Mouse (Mus musculus): Measurements from ENCODE around the gene Bag2. TPM values are rescaled to one million over a fixed set of nuclear protein-coding genes. Genes with fewer than 3 reads are reported as not detected.

Gene Bag2
- 20.6 and 21.7 TPM in 2 replicates for polyA plus RNA-seq (2016; fragmentation: Nextera tagmentation; extraction: Ambion mirVana)

DNA sequence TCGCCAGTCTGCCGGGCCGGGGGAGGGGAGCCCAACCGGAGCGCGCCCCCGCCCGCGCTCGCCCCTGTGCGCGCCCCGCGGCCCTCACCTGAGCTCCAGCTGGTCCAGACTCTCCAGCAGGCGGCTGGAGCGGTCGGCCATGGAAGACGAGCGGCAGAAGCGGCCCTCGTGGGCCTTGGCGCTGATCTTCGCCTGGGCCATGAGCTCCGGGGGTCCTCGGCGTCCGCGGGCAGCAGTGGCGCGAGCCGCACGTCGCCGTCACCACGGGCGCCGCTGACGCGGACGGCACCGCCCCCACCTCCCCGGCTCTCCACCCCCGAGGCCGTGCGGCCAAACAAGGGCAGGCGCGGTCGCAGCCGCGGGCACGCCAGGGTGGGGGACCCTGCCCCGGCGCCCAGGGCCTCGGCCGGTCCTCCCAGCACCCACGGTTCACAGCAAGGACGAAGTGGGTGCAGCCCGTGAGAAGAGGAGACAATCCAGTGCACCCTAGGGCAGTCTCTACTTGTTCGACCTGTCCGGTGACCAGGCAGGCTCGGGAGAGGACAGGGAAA is at the start of gene Bag2:
Gene Bag2, minus strand, starts transcription at position 305 of the 551 bp plus-strand sequence.
- Histone ChIP-seq H3K36me3 (peaks cover 11% of the 10 kb centered on the region), H3K4me3 (peak within 1 kb of the TSS; percentile 66), H3K4me1 (peaks cover 16% of the 10 kb centered on the region), H3K9me3 (no peaks in the 10 kb centered on the region), H3K9ac (replicated peaks) (peak within 1 kb of the TSS; percentile 67), H3K4me2 (replicated peaks) (peak within 1 kb of the TSS; percentile 95), H3K27me3 (0 out of 2 replicates have a peak, but pooled peaks cover 9% of the 10 kb centered on the region), H3K27ac (replicated peaks) (no peak within 1 kb of the TSS)
- WGBS = under 1% methylated on average over 60 of the region's 61 CpGs
- ATAC-seq (ENCODE audit: low FRiP score, low read depth) = peak; percentile 88

DNA sequence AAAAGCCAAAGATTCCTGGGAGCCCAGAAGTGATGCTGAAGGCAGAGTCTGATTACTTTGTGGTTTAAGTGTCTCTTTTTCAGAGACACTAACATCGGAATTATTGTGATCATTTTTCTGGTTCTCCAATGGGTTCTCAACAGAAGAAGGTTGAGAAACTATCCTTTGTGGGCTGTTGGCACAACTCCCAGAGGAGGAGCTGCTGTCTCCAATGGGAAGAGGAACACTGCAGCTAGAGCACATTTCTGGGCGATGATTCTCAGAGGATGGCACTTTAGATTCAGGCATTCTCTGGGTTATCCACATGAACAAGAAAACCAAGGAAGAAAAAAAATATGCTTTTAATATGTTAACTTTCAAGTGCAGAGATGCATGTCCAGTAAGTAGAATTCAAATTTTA is 45.7 kb upstream of the Bag2 start:
- peaks cover 66% of the 10 kb centered on the region for H3K36me3 ChIP-seq
- no peaks in the 10 kb centered on the region for H3K27me3 ChIP-seq
- 98% methylated on average over 2 of the region's 2 CpGs for WGBS
- no peak overlapping the region for H3K4me3 ChIP-seq
- ATAC-seq (ENCODE audit: low FRiP score, low read depth) = no peak
- H3K27ac ChIP-seq (replicated peaks) = no peak overlapping the region
- H3K9me3 ChIP-seq = no peaks in the 10 kb centered on the region
- H3K4me2 ChIP-seq (replicated peaks) = no peak overlapping the region
- no peaks in the 10 kb centered on the region for H3K4me1 ChIP-seq
- H3K9ac ChIP-seq (replicated peaks) = no peak overlapping the region

DNA sequence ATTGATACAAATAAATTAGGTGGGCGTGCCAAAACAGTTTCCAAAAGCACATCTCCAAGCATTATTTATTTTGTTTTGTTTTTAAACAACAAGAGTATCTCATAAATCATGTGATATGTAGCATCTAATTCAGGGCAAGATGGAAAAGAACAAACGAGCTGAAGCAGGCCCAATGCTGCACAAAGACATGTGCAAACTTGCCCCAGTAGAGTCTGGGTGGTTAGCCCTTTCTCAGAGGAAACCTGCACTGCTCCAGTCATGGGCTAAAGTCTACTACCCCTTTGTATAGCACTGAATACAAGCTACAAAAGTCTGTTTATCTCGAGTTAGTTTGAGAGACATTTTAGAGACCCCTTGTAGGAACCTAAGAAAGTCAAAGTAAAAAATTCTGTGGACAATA is 42.0 kb upstream of the Bag2 start:
- Histone ChIP-seq H3K36me3 (peaks cover 53% of the 10 kb centered on the region), H3K4me2 (replicated peaks) (no peak overlapping the region), H3K4me1 (no peaks in the 10 kb centered on the region), H3K27ac (replicated peaks) (no peak overlapping the region), H3K4me3 (no peak overlapping the region), H3K9ac (replicated peaks) (no peak overlapping the region), H3K27me3 (no peaks in the 10 kb centered on the region), H3K9me3 (no peaks in the 10 kb centered on the region)
- WGBS = 88% methylated on average over 3 of the region's 3 CpGs
- no peak for ATAC-seq (ENCODE audit: low FRiP score, low read depth)

DNA sequence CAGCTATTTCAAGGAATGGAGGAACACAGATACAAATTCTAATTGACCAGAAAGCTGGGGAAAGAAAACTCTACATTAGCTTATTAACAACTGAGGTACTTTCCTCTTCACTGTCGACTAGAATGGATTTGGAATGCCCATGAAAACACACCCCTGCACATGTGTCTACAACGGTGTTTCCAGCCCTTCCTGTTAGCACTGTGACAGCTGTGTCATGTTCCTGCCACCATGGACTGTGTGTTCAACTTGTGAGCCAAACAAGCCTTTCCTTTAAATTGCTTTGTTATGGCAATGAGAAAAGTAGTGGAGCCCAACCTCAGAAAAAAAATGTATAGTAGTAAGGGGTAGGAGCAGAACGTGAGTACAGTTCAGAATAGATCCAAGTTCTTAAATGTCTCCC is 30.9 kb upstream of the Bag2 start:
- 78% methylated on average over 3 of the region's 3 CpGs for WGBS
- no peak overlapping the region for H3K27ac ChIP-seq (replicated peaks)
- peaks cover 9% of the 10 kb centered on the region; the same call in 1 of the 2 replicates for H3K36me3 ChIP-seq
- H3K9ac ChIP-seq (replicated peaks) = no peak overlapping the region
- H3K4me1 ChIP-seq = no peaks in the 10 kb centered on the region
- ATAC-seq (ENCODE audit: low FRiP score, low read depth) = no peak
- no peaks in the 10 kb centered on the region for H3K27me3 ChIP-seq
- H3K4me2 ChIP-seq (replicated peaks) = no peak overlapping the region
- no peaks in the 10 kb centered on the region for H3K9me3 ChIP-seq
- no peak overlapping the region for H3K4me3 ChIP-seq

DNA sequence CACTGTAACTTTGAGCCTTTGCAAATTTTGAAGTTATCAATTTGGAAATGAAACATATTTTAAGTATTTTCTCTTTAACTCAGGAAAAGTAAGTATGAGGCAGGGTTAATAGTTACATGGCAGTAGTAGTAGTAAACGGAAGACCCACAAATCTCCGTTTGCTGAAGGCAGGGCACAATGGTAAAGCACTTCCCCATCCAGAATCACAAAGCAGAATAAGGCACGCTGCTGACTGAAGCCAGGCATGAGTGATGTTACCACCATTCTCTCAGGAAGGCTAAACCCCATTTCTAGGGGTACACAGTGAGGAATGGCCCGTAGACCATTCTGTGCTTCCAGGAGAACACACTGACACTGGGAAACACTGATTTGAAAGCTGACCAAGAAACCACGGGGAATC is 30.5 kb upstream of the Bag2 start:
- Histone ChIP-seq H3K27ac (replicated peaks) (no peak overlapping the region), H3K9ac (replicated peaks) (no peak overlapping the region), H3K4me2 (replicated peaks) (no peak overlapping the region), H3K4me3 (no peak overlapping the region), H3K27me3 (no peaks in the 10 kb centered on the region), H3K9me3 (no peaks in the 10 kb centered on the region), H3K36me3 (peaks cover 13% of the 10 kb centered on the region), H3K4me1 (no peaks in the 10 kb centered on the region)
- no peak for ATAC-seq (ENCODE audit: low FRiP score, low read depth)
- WGBS = 80% methylated on average over 5 of the region's 5 CpGs

DNA sequence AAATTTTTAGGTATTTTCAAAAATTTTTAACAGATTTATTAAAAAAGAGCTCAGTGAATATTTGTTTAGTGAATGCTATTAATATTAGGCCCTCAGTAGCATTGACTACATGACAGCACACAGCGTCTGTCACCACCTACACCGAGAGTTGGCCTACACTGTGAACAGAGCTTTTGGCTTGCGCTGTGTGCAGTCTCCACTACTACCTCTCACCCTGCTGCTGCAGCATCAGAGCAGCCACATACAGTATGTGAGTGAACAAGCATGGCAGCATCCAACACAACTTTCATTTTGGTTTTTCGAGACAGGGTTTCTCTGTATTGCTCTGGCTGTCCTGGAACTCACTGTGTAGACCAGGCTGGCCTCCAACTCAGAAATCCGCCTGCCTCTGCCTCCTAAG is 27.0 kb upstream of the Bag2 start:
- peaks cover 23% of the 10 kb centered on the region for H3K36me3 ChIP-seq
- H3K27me3 ChIP-seq = no peaks in the 10 kb centered on the region
- no peak overlapping the region for H3K4me3 ChIP-seq
- no peak overlapping the region for H3K9ac ChIP-seq (replicated peaks)
- no peak overlapping the region for H3K27ac ChIP-seq (replicated peaks)
- no peaks in the 10 kb centered on the region for H3K9me3 ChIP-seq
- no peak overlapping the region for H3K4me2 ChIP-seq (replicated peaks)
- ATAC-seq (ENCODE audit: low FRiP score, low read depth) = no peak
- 92% methylated on average over 5 of the region's 5 CpGs for WGBS
- no peaks in the 10 kb centered on the region for H3K4me1 ChIP-seq

DNA sequence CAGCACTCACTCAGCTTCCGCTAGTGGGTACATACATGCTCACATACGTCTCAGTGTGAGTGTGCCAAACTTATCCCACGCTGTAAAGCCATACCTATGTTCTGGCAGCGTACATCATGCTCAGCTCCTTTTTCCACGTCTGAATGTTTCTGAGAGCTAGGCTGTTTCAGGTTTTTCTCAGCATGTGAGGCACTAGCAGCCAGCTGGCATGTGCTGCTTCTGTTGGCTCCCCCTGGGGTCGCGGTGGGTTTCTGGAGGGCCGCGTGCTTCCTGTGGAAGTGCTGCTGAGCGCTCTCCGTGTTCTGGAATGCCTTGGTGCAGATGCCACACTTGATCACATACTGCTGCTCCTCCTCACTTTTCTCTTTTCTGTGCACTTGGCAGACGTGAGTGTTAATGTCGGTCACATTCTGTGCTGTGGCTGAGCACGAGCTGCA is 18.6 kb upstream of the Bag2 start:
- peaks cover 56% of the 10 kb centered on the region for H3K36me3 ChIP-seq

DNA sequence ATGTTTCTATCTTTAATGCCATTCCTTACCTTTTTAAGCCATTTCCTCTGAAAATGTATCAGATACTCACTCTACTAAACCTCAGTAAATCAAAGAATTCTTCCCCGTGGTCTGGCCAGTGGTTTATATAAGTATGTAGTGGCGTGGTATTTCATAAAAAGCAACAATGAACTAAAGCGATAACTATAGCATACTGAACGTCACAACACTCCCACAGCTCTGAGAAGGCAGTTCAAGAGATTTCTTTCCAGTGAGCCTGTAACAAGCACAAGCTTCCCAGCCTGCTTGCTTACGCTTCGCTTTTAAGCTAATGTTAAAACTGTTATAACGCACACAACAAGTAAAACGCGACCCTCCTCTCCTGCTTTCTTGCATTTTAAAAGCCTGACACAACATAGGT is 14.5 kb upstream of the Bag2 start:
- Histone ChIP-seq H3K4me2 (replicated peaks) (no peak overlapping the region), H3K9me3 (no peaks in the 10 kb centered on the region), H3K4me1 (no peaks in the 10 kb centered on the region; the same call in 1 of the 2 replicates), H3K27ac (replicated peaks) (no peak overlapping the region), H3K4me3 (no peak overlapping the region), H3K27me3 (no peaks in the 10 kb centered on the region), H3K36me3 (peaks cover 64% of the 10 kb centered on the region), H3K9ac (replicated peaks) (no peak overlapping the region)
- no peak for ATAC-seq (ENCODE audit: low FRiP score, low read depth)
- WGBS = 96% methylated on average over 9 of the region's 9 CpGs

More for the DNA sequence above, 18.6 kb upstream of the Bag2 start:
- WGBS = 90% methylated on average over 14 of the region's 14 CpGs
- no peaks in the 10 kb centered on the region for H3K27me3 ChIP-seq
- H3K9ac ChIP-seq (replicated peaks) = no peak overlapping the region
- H3K27ac ChIP-seq (replicated peaks) = no peak overlapping the region
- H3K9me3 ChIP-seq = no peaks in the 10 kb centered on the region
- no peak overlapping the region for H3K4me2 ChIP-seq (replicated peaks)
- H3K4me3 ChIP-seq = no peak overlapping the region
- no peaks in the 10 kb centered on the region; the same call in 1 of the 2 replicates for H3K4me1 ChIP-seq
- ATAC-seq (ENCODE audit: low FRiP score, low read depth) = no peak

DNA sequence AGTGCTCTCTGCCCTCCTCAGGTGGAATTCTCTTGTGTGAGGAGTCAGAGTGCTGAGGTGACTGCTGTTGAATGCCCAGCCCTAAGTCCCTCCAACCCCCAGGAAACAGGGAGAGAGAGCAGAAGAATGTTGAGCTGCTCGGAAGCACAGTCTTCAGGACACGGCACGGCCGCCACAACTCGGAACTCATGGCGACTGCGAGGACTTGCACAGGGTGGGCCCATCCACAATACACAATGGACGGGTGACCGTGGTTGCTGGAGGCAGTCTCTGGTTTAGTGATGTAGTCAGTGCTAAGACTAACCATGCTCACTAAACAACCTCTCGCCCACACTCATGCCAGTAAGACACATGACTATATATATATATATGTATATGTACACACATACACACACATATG is 14.0 kb upstream of the Bag2 start:
- 92% methylated on average over 10 of the region's 10 CpGs for WGBS
- Histone ChIP-seq H3K4me1 (no peaks in the 10 kb centered on the region; the same call in 1 of the 2 replicates), H3K27me3 (no peaks in the 10 kb centered on the region), H3K9me3 (no peaks in the 10 kb centered on the region), H3K36me3 (peaks cover 60% of the 10 kb centered on the region), H3K4me3 (no peak overlapping the region), H3K4me2 (replicated peaks) (no peak overlapping the region), H3K9ac (replicated peaks) (no peak overlapping the region), H3K27ac (replicated peaks) (no peak overlapping the region)
- ATAC-seq (ENCODE audit: low FRiP score, low read depth) = no peak

DNA sequence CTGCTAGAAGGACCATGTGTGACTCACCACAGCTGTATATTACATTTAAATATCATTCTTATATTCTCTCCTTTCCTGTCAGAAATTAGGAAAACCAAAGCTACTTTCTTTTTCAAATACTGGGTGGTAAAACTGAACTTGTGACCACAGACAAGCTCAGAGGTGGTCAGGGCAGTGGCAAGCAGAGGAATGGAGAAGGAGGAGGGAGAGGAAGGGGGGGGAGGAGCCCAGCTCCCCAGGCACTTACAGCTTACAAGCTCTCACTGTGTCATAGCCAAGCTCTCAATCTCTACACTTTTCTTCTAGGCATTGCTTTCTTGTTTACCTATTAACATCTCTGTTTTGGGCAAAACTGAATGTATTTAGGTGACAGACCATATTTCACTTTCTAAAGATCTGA is 11.2 kb upstream of the Bag2 start:
- Histone ChIP-seq H3K9ac (replicated peaks) (no peak overlapping the region), H3K4me3 (no peak overlapping the region), H3K36me3 (peaks cover 44% of the 10 kb centered on the region), H3K27me3 (no peaks in the 10 kb centered on the region), H3K9me3 (no peaks in the 10 kb centered on the region), H3K27ac (replicated peaks) (no peak overlapping the region), H3K4me2 (replicated peaks) (no peak overlapping the region), H3K4me1 (no peaks in the 10 kb centered on the region)
- no peak for ATAC-seq (ENCODE audit: low FRiP score, low read depth)

DNA sequence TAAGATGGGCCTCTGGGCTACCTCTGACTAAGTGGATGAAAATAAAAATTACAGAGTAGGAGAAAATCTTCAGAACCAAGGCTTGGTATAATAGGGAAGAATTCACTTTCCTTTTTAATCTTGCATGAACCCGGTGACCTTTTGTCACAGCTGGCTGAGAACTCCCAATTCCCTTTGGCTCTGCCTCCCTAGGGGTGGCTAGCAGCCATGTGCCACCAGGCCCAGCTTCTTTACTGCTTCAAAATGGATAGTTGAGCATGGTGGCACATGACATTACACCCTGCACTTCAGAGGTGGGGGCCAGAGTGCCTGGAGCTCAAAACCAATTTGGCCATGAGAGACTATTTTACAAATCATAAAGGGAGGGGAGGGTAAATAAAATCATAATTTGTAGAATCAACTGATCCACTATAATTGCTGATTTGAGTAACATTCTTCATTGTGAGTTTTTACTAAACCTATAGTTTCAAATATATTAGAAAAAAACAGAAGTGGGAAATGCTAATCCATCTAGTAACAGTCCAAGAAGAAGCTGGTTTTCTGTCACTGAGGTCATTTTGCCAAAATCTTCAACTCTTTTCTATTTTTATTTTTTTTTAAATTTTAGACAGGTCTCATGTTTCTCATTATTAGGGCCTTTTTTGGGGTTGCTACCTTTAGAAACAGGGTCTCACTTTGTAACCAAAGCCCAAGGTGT is 10.6 kb upstream of the Bag2 start:
- 72% methylated on average over 1 of the region's 1 CpGs for WGBS
- no peak overlapping the region for H3K4me2 ChIP-seq (replicated peaks)
- H3K27me3 ChIP-seq = no peaks in the 10 kb centered on the region
- H3K9me3 ChIP-seq = no peaks in the 10 kb centered on the region
- H3K36me3 ChIP-seq = peaks cover 44% of the 10 kb centered on the region
- no peak overlapping the region for H3K9ac ChIP-seq (replicated peaks)
- ATAC-seq (ENCODE audit: low FRiP score, low read depth) = no peak
- H3K4me1 ChIP-seq = no peaks in the 10 kb centered on the region
- H3K27ac ChIP-seq (replicated peaks) = no peak overlapping the region
- H3K4me3 ChIP-seq = no peak overlapping the region

DNA sequence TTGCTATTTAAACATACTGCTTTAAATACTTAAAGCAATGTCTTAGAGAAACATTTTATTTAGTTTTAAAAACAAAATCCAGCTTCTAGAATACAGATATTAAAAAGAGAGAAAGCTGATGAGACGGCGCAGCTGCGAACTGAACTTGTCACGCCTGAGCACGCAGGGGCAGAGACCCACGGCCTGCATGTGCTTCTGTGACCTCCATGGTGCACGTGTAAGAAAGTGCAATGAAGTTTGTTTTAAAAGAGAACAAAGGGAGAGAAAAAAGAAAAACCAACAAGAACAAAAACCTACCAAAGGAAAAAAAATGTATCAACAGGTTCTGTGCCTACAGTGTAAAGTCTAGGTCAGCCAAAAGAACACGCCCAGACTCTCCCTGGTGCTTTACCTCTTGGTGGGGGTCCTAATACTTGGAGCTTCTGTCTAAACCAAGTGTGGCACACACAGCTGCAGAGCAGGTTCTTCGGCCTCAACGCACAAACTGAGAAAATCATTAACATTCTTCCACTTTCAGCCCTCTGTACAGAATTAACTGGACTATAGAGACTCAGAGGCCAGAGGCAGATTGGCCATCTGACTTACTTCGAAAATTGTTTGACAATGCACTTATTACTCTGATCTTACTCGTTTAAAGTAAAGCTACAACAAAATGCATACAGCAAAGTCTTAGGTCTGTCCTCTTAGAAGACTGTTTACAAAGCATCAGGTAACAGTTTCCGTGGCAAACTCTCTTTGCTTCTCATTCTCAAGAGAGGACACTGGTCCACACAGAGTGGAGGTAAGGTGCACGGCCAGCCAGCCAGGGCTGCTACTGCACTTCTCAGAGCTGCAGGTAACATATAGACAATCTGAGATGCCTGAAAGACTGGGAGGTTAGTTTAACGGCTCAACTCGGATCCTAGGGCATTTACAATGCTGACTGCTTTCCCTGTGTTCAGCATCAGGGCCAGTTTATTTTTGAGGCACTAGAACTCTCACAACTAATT is 9.2 kb upstream of the Bag2 start:
- H3K27ac ChIP-seq (replicated peaks) = no peak overlapping the region
- ATAC-seq (ENCODE audit: low FRiP score, low read depth) = no peak
- 72% methylated on average over 16 of the region's 16 CpGs for WGBS
- H3K4me1 ChIP-seq = no peaks in the 10 kb centered on the region
- no peaks in the 10 kb centered on the region for H3K9me3 ChIP-seq
- no peak overlapping the region for H3K9ac ChIP-seq (replicated peaks)
- no peak overlapping the region for H3K4me2 ChIP-seq (replicated peaks)
- no peak overlapping the region for H3K4me3 ChIP-seq
- no peaks in the 10 kb centered on the region for H3K27me3 ChIP-seq
- H3K36me3 ChIP-seq = peaks cover 38% of the 10 kb centered on the region
